Mouse (Mus musculus) kidney, postnatal 0 days (tissue): ENCODE measurements around the gene Slc20a1. TPM values are rescaled to one million over a fixed set of nuclear protein-coding genes. Genes with fewer than 3 reads are reported as not detected.
A peak's percentile ranks its signal among the peaks of the same experiment; 100 is the strongest.

Experiments used
- ATAC-seq: fragments of 200-750 bp; cut with Nextera tagmentation; replicated peaks from 2 replicates; pipeline ENCODE4 v1.8.0; 2017; ENCODE audit warnings: low read depth, moderate number of reproducible peaks, moderate TSS enrichment, moderate library complexity; ENCODE audit not compliant: low FRiP score
- DNase-seq: peaks from one replicate; pipeline ENCODE4 v3.0.0-alpha.2; 2016; ENCODE audit warnings: low spot score
- H3K27ac ChIP-seq: fragments of 300-500 bp; sonication (generic); 2 replicates; pipeline ENCODE4 v1.5.1; 2014; ENCODE audit warnings: mild to moderate bottlenecking
- H3K27me3 ChIP-seq: fragments of 300-500 bp; sonication (generic); 2 replicates; pipeline ENCODE4 v1.6.1; 2014; ENCODE audit warnings: low read length, mixed read lengths; ENCODE audit not compliant: insufficient read depth
- H3K36me3 ChIP-seq: fragments of 300-500 bp; sonication (generic); 2 replicates; pipeline ENCODE4 v1.6.1; 2014; ENCODE audit warnings: low read length, mixed read lengths; ENCODE audit not compliant: insufficient read depth
- H3K4me1 ChIP-seq: fragments of 300-500 bp; sonication (generic); replicated peaks from 2 replicates; pipeline ENCODE4 v1.6.1; 2014; ENCODE audit warnings: antibody characterized with exemption, low read length, mixed read lengths; ENCODE audit not compliant: insufficient read depth
- H3K4me2 ChIP-seq: fragments of 300-500 bp; sonication (generic); 2 replicates; pipeline ENCODE4 v1.6.1; 2014; ENCODE audit warnings: mild to moderate bottlenecking, low read length, moderate library complexity, mixed read lengths
- H3K4me3 ChIP-seq: fragments of 300-500 bp; sonication (generic); replicated peaks from 2 replicates; pipeline ENCODE4 v1.5.1; 2014; ENCODE audit warnings: low read depth, low read length
- H3K9ac ChIP-seq: fragments of 300-500 bp; sonication (generic); 2 replicates; pipeline ENCODE4 v1.6.1; 2014; ENCODE audit warnings: low read depth, low read length
- H3K9me3 ChIP-seq: fragments of 300-500 bp; sonication (generic); replicated peaks from 2 replicates; pipeline ENCODE4 v1.6.1; 2016; ENCODE audit warnings: low read length, inconsistent platforms, mixed read lengths
- CTCF ChIP-seq: IDR thresholded peaks from 2 replicates; pipeline ENCODE4 v1.5.1; 2016; ENCODE audit warnings: antibody characterized with exemption, low read depth, mild to moderate bottlenecking, moderate library complexity
- WGBS: fragments of 180-500 bp; shearing (Covaris S2); extraction: QIAGEN DNeasy Blood & Tissue Kit; methylation state at CpG from one replicate; pipeline ENCODE4 v1.1.7; 2014; 5-methylcytosine and 5-hydroxymethylcytosine counted together
- polyA plus RNA-seq: library from polyadenylated mRNA; unstranded; fragments of >200 nt; fragmentation: Nextera tagmentation; extraction: Ambion mirVana; gene quantifications from 2 replicates; pipeline ENCODE4 v1.2.1, GENCODE M21; 2015

Slc20a1 gene
- polyA plus RNA-seq, 1 experiment from 2014 or later, result 12.4 TPM

- 89% methylated on average over 10 of the region's 10 CpGs for WGBS
These were observed 12.8 kb upstream of the Slc20a1 start for GRCm38 (mm10) chr2:129185611-129186290.

DNA sequence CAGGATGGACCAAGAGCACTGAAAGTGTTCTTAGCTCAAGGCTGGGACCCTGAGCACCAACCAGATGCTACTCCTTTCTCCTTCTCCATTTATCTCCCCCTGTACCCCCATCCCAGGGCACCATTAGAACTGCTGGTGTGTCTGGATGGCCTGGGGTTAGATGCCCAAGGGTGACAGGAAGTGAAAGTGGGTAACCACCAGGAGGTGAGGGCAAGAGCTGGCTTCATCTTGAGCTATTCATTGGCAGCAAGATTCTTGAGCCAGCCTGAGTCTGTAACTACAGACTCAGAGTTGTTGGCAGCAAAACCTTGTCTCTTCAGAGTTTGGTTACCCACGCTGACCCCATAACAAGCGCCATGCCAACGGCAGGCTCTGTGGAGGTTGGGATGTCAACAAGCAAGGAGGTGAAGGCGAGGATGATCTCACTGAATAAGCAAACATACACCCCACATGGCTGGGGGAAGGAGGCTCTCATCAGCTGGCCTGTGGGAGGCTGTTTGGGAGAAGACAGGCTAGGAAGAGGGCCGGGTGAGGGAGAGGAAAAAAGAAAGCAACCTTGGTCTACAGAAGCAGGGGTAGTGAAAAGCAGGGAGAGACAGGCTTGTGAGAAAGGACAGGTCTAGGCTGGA lies 12.2 kb upstream of the Slc20a1 start:
- DNase-seq (no peak), ATAC-seq (no peak)
- Histone ChIP-seq H3K27ac (no peak overlapping the region), H3K4me1 (no peaks in the 10 kb centered on the region), H3K4me3 (no peak overlapping the region), H3K9ac (no peak overlapping the region), H3K27me3 (no peaks in the 10 kb centered on the region), H3K36me3 (no peaks in the 10 kb centered on the region), H3K4me2 (no peak overlapping the region), H3K9me3 (no peaks in the 10 kb centered on the region)
- TF ChIP-seq CTCF, result no peak
- WGBS, result 56% methylated on average over 5 of the region's 5 CpGs

More at GRCm38 (mm10) chr2:129185611-129186290, 12.8 kb upstream of the Slc20a1 start:
- H3K4me1 ChIP-seq, result no peaks in the 10 kb centered on the region
- no peak overlapping the region for H3K4me2 ChIP-seq
- ATAC-seq, result no peak
- TF ChIP-seq CTCF, result no peak
- H3K36me3 ChIP-seq, result no peaks in the 10 kb centered on the region
- no peak overlapping the region for H3K27ac ChIP-seq
- no peaks in the 10 kb centered on the region for H3K27me3 ChIP-seq
- DNase-seq, result no peak
- H3K9ac ChIP-seq, result no peak overlapping the region
- no peaks in the 10 kb centered on the region for H3K9me3 ChIP-seq
- no peak overlapping the region for H3K4me3 ChIP-seq

GRCm38 (mm10) chr2:129192392-129193150 lies 6.0 kb upstream of the Slc20a1 start:
- H3K4me1 ChIP-seq, result 0 out of 2 replicates have a peak, but pooled peaks cover 4% of the 10 kb centered on the region
- H3K9ac ChIP-seq, result no peak overlapping the region
- no peaks in the 10 kb centered on the region for H3K36me3 ChIP-seq
- WGBS, result 72% methylated on average over 7 of the region's 7 CpGs
- TF ChIP-seq CTCF, result no peak
- no peak overlapping the region for H3K27ac ChIP-seq
- no peak overlapping the region for H3K4me2 ChIP-seq
- DNase-seq, result no peak
- no peak for ATAC-seq
- no peaks in the 10 kb centered on the region for H3K27me3 ChIP-seq
- H3K4me3 ChIP-seq, result no peak overlapping the region
- no peaks in the 10 kb centered on the region for H3K9me3 ChIP-seq

DNA sequence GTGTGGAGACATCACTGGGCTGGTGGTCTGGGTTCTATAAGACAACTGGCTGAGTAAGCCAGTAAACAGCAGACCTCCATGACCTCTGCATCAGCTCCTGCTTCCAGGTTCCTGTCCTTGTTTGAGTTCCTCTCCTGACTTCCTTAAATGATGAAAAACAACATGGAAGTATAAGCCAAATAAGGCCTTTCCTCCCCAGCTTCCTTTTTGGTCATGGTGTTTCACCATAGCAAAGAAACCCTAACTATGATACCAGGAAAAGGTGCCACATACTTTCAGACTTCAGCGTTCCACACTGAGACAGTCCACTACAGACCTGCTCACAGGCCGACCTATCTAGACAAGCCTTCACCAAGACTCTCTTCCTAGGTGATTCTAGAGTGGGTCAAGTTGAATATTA lies 2.2 kb upstream of the Slc20a1 start:
- no peak overlapping the region for H3K4me2 ChIP-seq
- 0 out of 2 replicates have a peak, but pooled peaks cover under 1% of the 10 kb centered on the region for H3K36me3 ChIP-seq
- no peaks in the 10 kb centered on the region for H3K9me3 ChIP-seq
- H3K9ac ChIP-seq, result no peak overlapping the region
- no peak for DNase-seq
- 97% methylated on average over 2 of the region's 2 CpGs for WGBS
- TF ChIP-seq CTCF, result no peak
- ATAC-seq, result no peak
- peaks cover 12% of the 10 kb centered on the region; the same call in 1 of the 2 replicates for H3K4me1 ChIP-seq
- no peak overlapping the region for H3K4me3 ChIP-seq
- H3K27ac ChIP-seq, result no peak overlapping the region
- no peaks in the 10 kb centered on the region for H3K27me3 ChIP-seq

- Histone ChIP-seq H3K36me3 (0 out of 2 replicates have a peak, but pooled peaks cover 8% of the 10 kb centered on the region), H3K4me2 (peak overlapping the region; percentile 97), H3K27me3 (no peaks in the 10 kb centered on the region), H3K9ac (no peak overlapping the region), H3K9me3 (no peaks in the 10 kb centered on the region), H3K4me1 (peaks cover 12% of the 10 kb centered on the region; the same call in 1 of the 2 replicates), H3K4me3 (no peak overlapping the region), H3K27ac (no peak overlapping the region)
- ATAC-seq, result no peak
- no peak for DNase-seq
- 24% methylated on average over 5 of the region's 5 CpGs for WGBS
- TF ChIP-seq CTCF, result no peak
These were observed 1.4 kb upstream of the Slc20a1 start for GRCm38 (mm10) chr2:129197197-129197596.

DNA sequence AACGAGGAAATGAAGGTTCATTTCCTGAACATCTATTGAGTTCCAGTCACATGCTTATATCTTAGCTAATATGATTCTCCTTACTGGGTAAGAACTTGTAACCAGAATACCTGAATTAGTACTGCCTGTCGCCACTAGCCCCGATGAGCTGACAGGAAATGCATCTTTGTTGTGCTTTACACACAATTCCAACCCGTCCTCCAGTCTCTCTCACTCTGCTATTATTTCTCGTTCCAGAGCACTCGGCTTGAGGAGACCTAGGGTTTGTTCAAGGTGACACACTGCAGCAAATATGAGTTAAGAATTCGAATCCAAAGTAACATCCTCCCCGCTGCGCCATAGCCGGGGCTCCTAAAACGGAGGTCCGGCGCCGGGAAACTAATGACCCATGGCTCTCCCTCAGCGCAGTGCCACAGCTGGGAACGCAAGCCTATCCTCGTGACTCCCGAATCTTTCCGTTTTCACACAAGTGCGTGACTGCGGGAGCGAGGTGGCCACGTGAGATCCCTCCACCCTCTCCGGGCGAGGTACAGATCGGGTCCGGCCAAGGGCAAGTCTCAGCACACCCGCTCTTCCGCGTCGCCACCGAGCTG lies 625 bp upstream of the Slc20a1 start:
- Histone ChIP-seq H3K9ac (peak overlapping the region; percentile 68), H3K27me3 (no peaks in the 10 kb centered on the region), H3K4me1 (peaks cover 12% of the 10 kb centered on the region; the same call in 1 of the 2 replicates), H3K36me3 (0 out of 2 replicates have a peak, but pooled peaks cover 8% of the 10 kb centered on the region), H3K9me3 (no peaks in the 10 kb centered on the region), H3K4me3 (peak overlapping the region; percentile 74), H3K4me2 (peak overlapping the region; percentile 97), H3K27ac (peak overlapping the region; percentile 76)
- ATAC-seq (no peak), DNase-seq (peak; percentile 56)
- no peak for TF ChIP-seq CTCF
- under 1% methylated on average over 32 of the region's 32 CpGs for WGBS
